20 mouse cellular contexts compared by ENCODE assay signal in the genomic region with DNA sequence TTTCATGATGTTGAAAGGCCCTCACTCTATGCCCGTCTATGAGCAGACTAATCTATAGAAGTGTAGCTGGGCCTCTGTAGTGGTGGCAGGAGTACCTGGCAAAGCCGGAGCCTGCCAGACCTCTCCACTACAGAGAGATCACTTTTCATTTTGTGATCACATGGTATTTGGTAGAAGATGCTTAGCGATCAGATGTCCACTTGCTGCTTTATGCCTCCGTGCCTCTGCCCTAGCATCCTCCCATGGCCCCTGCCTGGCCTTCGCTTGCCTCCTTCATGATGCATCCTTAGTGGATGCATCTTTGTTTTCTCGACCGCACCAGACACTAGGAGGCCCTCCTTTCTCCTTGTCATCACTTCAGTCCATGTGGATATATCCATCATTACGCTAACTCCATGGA.
"Had no signal": no experiment of that assay in that cellular context is flagged by ENCODE, and none has a peak within 500 bp of the region (broad histone marks: within the 10 kb centered on the region; RNA-seq: fewer than 3 reads in every experiment).

No protein-coding gene starts in this region.

- H3K27me3 ChIP-seq: limb, embryonic 12.5 days; limb, embryonic 15.5 days; midbrain, embryonic 12.5 days; midbrain, embryonic 15.5 days; neural tube, embryonic 12.5 days; neural tube, embryonic 15.5 days had no signal

- H3K9ac ChIP-seq: limb, embryonic 12.5 days; limb, embryonic 15.5 days; liver, embryonic 14.5 days; liver, postnatal 0 days; lung, embryonic 14.5 days; midbrain, embryonic 12.5 days; midbrain, embryonic 15.5 days; neural tube, embryonic 12.5 days; neural tube, embryonic 15.5 days had no signal

- DNase-seq: kidney, postnatal 4 days; left cerebral cortex, postnatal 4 days; liver, postnatal 0 days; right cerebral cortex, adult 18-20 months; right cerebral cortex, postnatal 14 days; right cerebral cortex, postnatal 4 days; thymus, adult 2 months; thymus, postnatal 14 days; thymus, postnatal 4 days had no signal

- H3K9me3 ChIP-seq: limb, embryonic 12.5 days; limb, embryonic 15.5 days; midbrain, embryonic 12.5 days; midbrain, embryonic 15.5 days; neural tube, embryonic 12.5 days; neural tube, embryonic 15.5 days had no signal

- H3K4me3 ChIP-seq: limb, embryonic 12.5 days; limb, embryonic 15.5 days; midbrain, embryonic 12.5 days; midbrain, embryonic 15.5 days; neural tube, embryonic 12.5 days; neural tube, embryonic 15.5 days had no signal

- ATAC-seq: liver, postnatal 0 days; midbrain, embryonic 15.5 days had no signal

- H3K4me2 ChIP-seq: limb, embryonic 12.5 days; limb, embryonic 15.5 days; liver, embryonic 11.5 days; lung, embryonic 14.5 days; midbrain, embryonic 12.5 days; midbrain, embryonic 15.5 days; neural tube, embryonic 12.5 days; neural tube, embryonic 15.5 days had no signal

- H3K27ac ChIP-seq: limb, embryonic 12.5 days; limb, embryonic 15.5 days; liver, embryonic 14.5 days; macrophage; midbrain, embryonic 12.5 days; midbrain, embryonic 15.5 days; neural tube, embryonic 12.5 days; neural tube, embryonic 15.5 days; stomach, postnatal 0 days had no signal

- H3K36me3 ChIP-seq: limb, embryonic 12.5 days; limb, embryonic 15.5 days; midbrain, embryonic 12.5 days; midbrain, embryonic 15.5 days; neural tube, embryonic 12.5 days; neural tube, embryonic 15.5 days had no signal

- H3K4me1 ChIP-seq: midbrain, embryonic 15.5 days had no signal
